Mouse (Mus musculus) liver, postnatal 0 days (tissue): ENCODE measurements at regions not wholly inside any gene's neighbourhood (a gene's known extent, or its start where the extent isn't known, plus 50 kb on each side); places are given as distances from the start of the nearest gene placed in this dataset.

ENCODE experiments used
- ATAC-seq: fragments of 200-750 bp; cut with Nextera tagmentation; 2 replicates; pipeline ENCODE4 v1.8.0; 2017; ENCODE audit warnings: mild to moderate bottlenecking, moderate library complexity
- DNase-seq: peaks from one replicate; pipeline ENCODE4 v3.0.0-alpha.2; 2016
- H3K27ac ChIP-seq: fragments of 300-500 bp; sonication (generic); 2 replicates; pipeline ENCODE4 v1.5.1; 2014; ENCODE audit warnings: antibody characterized with exemption, moderate library complexity, mild to moderate bottlenecking, low read depth
- H3K27me3 ChIP-seq: fragments of 300-500 bp; sonication (generic); 2 replicates; pipeline ENCODE4 v1.6.1; 2014; ENCODE audit warnings: low read length, control low read depth, mixed read lengths; ENCODE audit not compliant: insufficient read depth
- H3K36me3 ChIP-seq: fragments of 300-500 bp; sonication (generic); replicated peaks from 2 replicates; pipeline ENCODE4 v1.6.1; 2014; ENCODE audit warnings: mild to moderate bottlenecking, control low read depth, low read length, moderate library complexity, mixed read lengths; ENCODE audit not compliant: insufficient read depth
- H3K4me1 ChIP-seq: fragments of 300-500 bp; sonication (generic); 2 replicates; pipeline ENCODE4 v1.6.1; 2014; ENCODE audit warnings: antibody characterized with exemption, mild to moderate bottlenecking, control low read depth; ENCODE audit not compliant: insufficient read depth
- H3K4me2 ChIP-seq: fragments of 300-500 bp; sonication (generic); 2 replicates; pipeline ENCODE4 v1.6.1; 2014; ENCODE audit warnings: low read depth, mild to moderate bottlenecking, low read length, moderate library complexity, mixed read lengths
- H3K4me3 ChIP-seq: fragments of 300-500 bp; sonication (generic); 2 replicates; pipeline ENCODE4 v1.5.1; 2014; ENCODE audit warnings: low read depth, low read length
- H3K9ac ChIP-seq: fragments of 300-500 bp; sonication (generic); replicated peaks from 2 replicates; pipeline ENCODE4 v1.6.1; 2014; ENCODE audit warnings: mild to moderate bottlenecking, moderate library complexity
- H3K9me3 ChIP-seq: fragments of 300-500 bp; sonication (generic); 2 replicates; pipeline ENCODE4 v1.6.1; 2016; ENCODE audit warnings: mild to moderate bottlenecking, control low read depth, low read length, mixed read lengths
- CTCF ChIP-seq: sonication (generic); IDR thresholded peaks from 2 replicates; pipeline ENCODE4 v1.5.1; 2016; ENCODE audit warnings: antibody characterized with exemption, low read depth
- EP300 ChIP-seq: IDR thresholded peaks from 2 replicates; pipeline ENCODE4 v1.6.1; 2016; ENCODE audit warnings: antibody characterized with exemption, low read depth, mild to moderate bottlenecking
- WGBS: fragments of 180-500 bp; shearing (Covaris S2); extraction: QIAGEN DNeasy Blood & Tissue Kit; methylation state at CpG from one replicate; pipeline ENCODE4 v1.1.7; 2014; ENCODE audit not compliant: insufficient replicate concordance; 5-methylcytosine and 5-hydroxymethylcytosine counted together

DNA sequence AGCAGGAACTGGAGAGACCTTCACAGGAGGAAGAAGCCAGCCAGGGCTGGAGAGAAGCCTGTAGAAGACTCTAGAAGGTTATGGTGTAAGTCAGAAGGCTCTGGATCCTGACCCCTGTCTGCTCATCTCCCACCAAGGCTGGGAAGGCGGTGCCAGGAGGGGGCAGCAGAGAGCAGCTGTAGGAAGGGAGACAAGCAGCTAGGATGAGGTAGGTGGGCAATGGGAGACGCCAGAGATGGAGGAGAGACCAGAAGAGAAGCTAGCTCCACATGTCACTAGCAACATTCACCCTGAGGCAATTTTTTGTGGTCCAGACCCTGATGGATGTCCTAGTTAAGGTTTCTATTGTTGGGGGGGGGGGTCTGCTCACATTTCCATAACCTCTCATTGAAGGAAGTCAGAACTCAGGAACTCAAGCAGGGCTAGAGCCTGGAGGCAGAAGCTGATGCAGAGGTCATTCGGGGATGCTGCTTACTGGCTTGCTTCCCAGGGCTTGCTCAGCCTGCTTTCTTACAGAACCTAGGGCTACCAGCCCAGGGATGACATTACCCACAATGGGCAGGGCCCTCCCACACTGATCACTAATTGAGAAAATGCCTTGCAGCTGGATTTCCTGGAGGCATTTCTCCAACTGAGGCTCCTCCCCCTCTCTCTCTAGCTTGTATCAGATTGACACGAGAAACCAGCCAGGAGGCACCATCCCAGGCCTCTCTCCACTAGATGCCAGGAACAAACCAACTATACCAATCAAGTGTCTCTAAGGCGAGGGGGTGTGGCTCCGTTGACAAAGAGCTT, 144.7 kb upstream of the Rpl38 start:
- no peak for ATAC-seq
- Histone ChIP-seq H3K9me3 (no peaks in the 10 kb centered on the region), H3K4me1 (no peaks in the 10 kb centered on the region), H3K27ac (no peak overlapping the region), H3K4me3 (no peak overlapping the region), H3K4me2 (no peak overlapping the region), H3K36me3 (no peaks in the 10 kb centered on the region), H3K27me3 (no peaks in the 10 kb centered on the region), H3K9ac (no peak overlapping the region)
- TF ChIP-seq EP300 (no peak), CTCF (peak; percentile 89)
- WGBS = 38% methylated on average over 6 of the region's 6 CpGs
- peak; percentile 80 for DNase-seq

DNA sequence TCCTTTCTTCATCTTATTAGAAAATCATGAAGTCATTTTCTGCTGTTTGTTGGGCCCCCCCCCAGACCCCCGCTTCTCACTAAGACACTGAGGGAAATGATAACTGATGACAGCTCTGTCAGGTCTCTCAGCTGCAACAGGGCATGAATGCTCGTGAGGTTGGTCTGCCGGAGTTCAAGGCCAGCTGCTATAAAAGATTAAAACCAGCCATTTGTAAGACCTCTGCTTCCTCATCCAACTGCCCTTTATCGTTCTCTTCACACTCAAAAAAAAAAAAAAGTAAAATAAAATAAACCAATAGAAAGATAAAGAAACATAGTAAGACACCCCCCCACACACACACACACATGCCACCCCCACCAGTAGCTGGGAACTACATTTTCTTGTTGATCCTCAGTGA, 153.0 kb upstream of the Rpl38 start:
- TF ChIP-seq EP300 = no peak
- H3K36me3 ChIP-seq = no peaks in the 10 kb centered on the region
- no peak overlapping the region for H3K4me3 ChIP-seq
- H3K4me1 ChIP-seq = no peaks in the 10 kb centered on the region
- no peaks in the 10 kb centered on the region for H3K9me3 ChIP-seq
- 33% methylated on average over 4 of the region's 4 CpGs for WGBS
- H3K4me2 ChIP-seq = no peak overlapping the region
- H3K9ac ChIP-seq = no peak overlapping the region
- no peaks in the 10 kb centered on the region for H3K27me3 ChIP-seq
- no peak for ATAC-seq
- DNase-seq = no peak
- no peak overlapping the region for H3K27ac ChIP-seq

DNA sequence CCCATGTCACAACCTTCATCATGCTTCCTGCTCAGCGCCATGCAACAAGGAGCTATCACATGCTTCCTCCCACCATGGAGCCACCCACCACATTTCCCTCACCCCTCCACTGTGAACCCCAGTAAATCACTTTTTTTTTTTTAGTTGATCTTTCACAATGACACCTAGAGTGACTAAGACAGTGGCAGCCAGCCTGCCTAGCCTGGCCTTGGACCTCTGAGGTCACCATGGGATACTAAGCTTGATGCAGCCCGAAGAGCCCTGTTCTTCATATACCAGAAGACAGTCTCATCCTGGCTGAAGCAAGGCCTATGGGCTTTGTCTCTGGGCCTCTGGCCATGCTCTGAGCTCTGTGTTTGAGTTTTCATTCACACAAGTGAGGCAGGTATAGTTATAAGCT, 154.2 kb upstream of the Rpl38 start:
- Histone ChIP-seq H3K9ac (no peak overlapping the region), H3K4me3 (no peak overlapping the region), H3K4me2 (no peak overlapping the region), H3K27ac (no peak overlapping the region), H3K27me3 (no peaks in the 10 kb centered on the region), H3K9me3 (no peaks in the 10 kb centered on the region), H3K36me3 (no peaks in the 10 kb centered on the region), H3K4me1 (no peaks in the 10 kb centered on the region)
- TF ChIP-seq EP300 = no peak
- no peak for TF ChIP-seq CTCF
- DNase-seq = no peak
- WGBS = 50% methylated on average over 2 of the region's 2 CpGs
- ATAC-seq = no peak

DNA sequence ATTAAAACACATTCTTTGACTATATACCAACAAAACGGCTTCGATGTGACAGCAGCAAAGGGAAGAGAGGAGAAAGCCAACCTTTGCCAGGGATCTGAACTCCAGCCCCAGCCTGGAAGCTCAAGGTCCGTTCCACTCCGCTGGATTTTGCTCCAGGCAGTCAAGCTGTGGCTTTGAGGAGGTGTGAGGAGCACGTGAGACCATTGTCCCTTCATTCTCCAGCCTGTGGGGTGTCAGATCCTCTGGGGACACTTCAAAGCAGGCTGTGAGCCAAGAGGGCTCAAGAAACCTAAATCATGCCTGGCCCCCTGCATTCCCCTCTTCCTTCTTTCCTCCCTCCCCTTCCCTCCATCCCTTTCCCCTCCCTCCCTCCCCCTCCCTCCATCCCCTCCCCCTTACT, 154.9 kb upstream of the Rpl38 start:
- Histone ChIP-seq H3K27me3 (no peaks in the 10 kb centered on the region), H3K4me2 (no peak overlapping the region), H3K4me3 (no peak overlapping the region), H3K4me1 (no peaks in the 10 kb centered on the region), H3K27ac (no peak overlapping the region), H3K36me3 (no peaks in the 10 kb centered on the region), H3K9me3 (no peaks in the 10 kb centered on the region), H3K9ac (no peak overlapping the region)
- no peak for ATAC-seq
- WGBS = 19% methylated on average over 5 of the region's 5 CpGs
- no peak for DNase-seq
- TF ChIP-seq EP300 = no peak
- no peak for TF ChIP-seq CTCF

DNA sequence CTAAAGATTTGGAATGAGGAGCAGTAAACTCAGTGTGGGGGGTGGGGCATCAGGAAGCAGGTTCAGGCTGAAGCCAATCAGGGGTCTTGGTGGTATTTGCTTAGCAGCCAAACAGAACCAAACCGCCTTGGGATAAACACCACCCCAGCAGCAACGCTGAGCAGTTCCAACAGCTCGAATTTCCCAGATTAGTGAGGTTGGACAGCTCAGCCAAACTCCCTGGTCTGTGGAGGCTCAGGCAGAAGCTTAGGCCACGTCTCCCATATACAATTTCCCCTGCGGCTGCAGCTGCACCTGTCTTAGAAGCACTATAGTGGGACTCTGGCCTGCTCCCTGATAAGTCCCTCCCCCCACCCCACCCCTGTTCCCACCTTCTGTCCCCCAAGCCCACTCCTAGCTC, 156.3 kb upstream of the Rpl38 start:
- TF ChIP-seq EP300 (no peak), CTCF (no peak)
- Histone ChIP-seq H3K36me3 (no peaks in the 10 kb centered on the region), H3K27me3 (no peaks in the 10 kb centered on the region), H3K9ac (no peak overlapping the region), H3K4me1 (no peaks in the 10 kb centered on the region), H3K4me2 (no peak overlapping the region), H3K27ac (no peak overlapping the region), H3K9me3 (no peaks in the 10 kb centered on the region), H3K4me3 (no peak overlapping the region)
- no peak for ATAC-seq
- WGBS = 28% methylated on average over 5 of the region's 5 CpGs
- no peak for DNase-seq

DNA sequence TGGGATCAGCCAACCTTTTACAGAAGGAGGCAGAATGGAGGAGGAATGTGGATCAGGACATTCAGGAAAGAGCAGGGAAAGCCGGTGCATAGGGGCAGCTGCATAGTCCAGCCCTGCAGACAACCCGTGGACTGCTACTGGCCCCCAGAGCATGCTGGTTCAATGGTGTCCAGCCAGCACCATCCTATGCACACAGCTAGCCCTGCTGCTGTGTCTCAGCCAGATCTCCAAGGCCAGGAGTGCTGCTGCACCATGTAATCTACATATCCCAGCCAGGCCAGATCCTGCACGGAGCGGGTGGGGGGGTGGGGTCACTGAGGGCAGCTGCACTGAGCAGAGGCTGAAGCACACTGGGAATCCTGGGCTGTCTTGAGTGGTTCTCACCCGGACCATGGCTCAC, 165.8 kb upstream of the Rpl38 start:
- Histone ChIP-seq H3K27ac (no peak overlapping the region), H3K4me1 (no peaks in the 10 kb centered on the region), H3K27me3 (no peaks in the 10 kb centered on the region), H3K9ac (no peak overlapping the region), H3K4me2 (no peak overlapping the region), H3K4me3 (no peak overlapping the region), H3K9me3 (no peaks in the 10 kb centered on the region), H3K36me3 (no peaks in the 10 kb centered on the region)
- TF ChIP-seq CTCF (no peak), EP300 (no peak)
- WGBS = 37% methylated on average over 5 of the region's 5 CpGs
- ATAC-seq (no peak), DNase-seq (no peak)
